Mouse (Mus musculus) limb, embryonic 12.5 days (tissue): ENCODE measurements around the gene Fbxl22. TPM values are rescaled to one million over a fixed set of nuclear protein-coding genes. Genes with fewer than 3 reads are reported as not detected.
A peak's percentile ranks its signal among the peaks of the same experiment; 100 is the strongest.

Experiments used
- ATAC-seq: fragments of 200-750 bp; cut with Nextera tagmentation; 2 replicates; pipeline ENCODE4 v1.8.0; 2017; ENCODE audit warnings: low read depth, moderate TSS enrichment; ENCODE audit not compliant: insufficient number of reproducible peaks, insufficient read depth, low FRiP score, low TSS enrichment
- H3K27ac ChIP-seq: fragments of 300-500 bp; sonication (generic); 2 replicates; pipeline ENCODE4 v1.5.1; 2016; ENCODE audit warnings: mild to moderate bottlenecking, moderate library complexity
- H3K27me3 ChIP-seq: fragments of 300-500 bp; sonication (generic); 2 replicates; pipeline ENCODE4 v1.6.1; 2016; ENCODE audit warnings: mild to moderate bottlenecking, moderate library complexity
- H3K36me3 ChIP-seq: fragments of 300-500 bp; sonication (generic); 2 replicates; pipeline ENCODE4 v1.6.1; 2016; ENCODE audit warnings: mild to moderate bottlenecking, moderate library complexity
- H3K4me1 ChIP-seq: fragments of 300-500 bp; sonication (generic); replicated peaks from 2 replicates; pipeline ENCODE4 v1.6.1; 2016
- H3K4me2 ChIP-seq: fragments of 300-500 bp; sonication (generic); 2 replicates; pipeline ENCODE4 v1.6.1; 2016; ENCODE audit warnings: mild to moderate bottlenecking, moderate library complexity
- H3K4me3 ChIP-seq: fragments of 300-500 bp; sonication (generic); replicated peaks from 2 replicates; pipeline ENCODE4 v1.5.1; 2016; ENCODE audit warnings: mild to moderate bottlenecking
- H3K9ac ChIP-seq: fragments of 300-500 bp; sonication (generic); replicated peaks from 2 replicates; pipeline ENCODE4 v1.6.1; 2016; ENCODE audit warnings: mild to moderate bottlenecking, moderate library complexity
- H3K9me3 ChIP-seq: fragments of 300-500 bp; sonication (generic); 2 replicates; pipeline ENCODE4 v1.6.1; 2016; ENCODE audit warnings: mild to moderate bottlenecking, moderate library complexity
- WGBS: fragments of 180-500 bp; shearing (Covaris S2); methylation state at CpG from one replicate; pipeline ENCODE4 v1.1.7; 2016; 5-methylcytosine and 5-hydroxymethylcytosine counted together
- polyA plus RNA-seq: library from polyadenylated mRNA; unstranded; fragments of >200 nt; fragmentation: Nextera tagmentation; extraction: Ambion mirVana; gene quantifications from 2 replicates; pipeline ENCODE4 v1.2.1, GENCODE M21; 2016

The Fbxl22 gene
- polyA plus RNA-seq = 3.3 and 3.4 TPM in 2 replicates

GRCm38 (mm10) chr9:66514256-66514770 lies at the start of gene Fbxl22:
Gene Fbxl22 (minus strand): TSS chr9:66514593.
- peaks cover 58% of the 10 kb centered on the region for H3K36me3 ChIP-seq
- 74% methylated on average over 17 of the region's 17 CpGs for WGBS
- H3K4me2 ChIP-seq = no peak within 1 kb of the TSS
- H3K9me3 ChIP-seq = no peaks in the 10 kb centered on the region
- H3K27ac ChIP-seq = peak within 1 kb of the TSS; percentile 97
- H3K4me1 ChIP-seq = peaks cover 31% of the 10 kb centered on the region
- no peak for ATAC-seq
- no peak within 1 kb of the TSS for H3K4me3 ChIP-seq
- no peaks in the 10 kb centered on the region for H3K27me3 ChIP-seq
- no peak within 1 kb of the TSS for H3K9ac ChIP-seq

GRCm38 (mm10) chr9:66562215-66562614 lies 47.8 kb upstream of the Fbxl22 start:
- 80% methylated on average over 1 of the region's 1 CpGs for WGBS
- H3K9ac ChIP-seq = no peak overlapping the region
- 0 out of 2 replicates have a peak, but pooled peaks cover 2% of the 10 kb centered on the region for H3K4me1 ChIP-seq
- no peaks in the 10 kb centered on the region for H3K9me3 ChIP-seq
- no peaks in the 10 kb centered on the region; the same call in 1 of the 2 replicates for H3K36me3 ChIP-seq
- no peaks in the 10 kb centered on the region for H3K27me3 ChIP-seq
- no peak for ATAC-seq
- no peak overlapping the region for H3K27ac ChIP-seq
- no peak overlapping the region for H3K4me3 ChIP-seq
- no peak overlapping the region for H3K4me2 ChIP-seq

GRCm38 (mm10) chr9:66561496-66561895 lies 47.1 kb upstream of the Fbxl22 start:
- Histone ChIP-seq H3K9ac (no peak overlapping the region), H3K4me3 (no peak overlapping the region), H3K27me3 (no peaks in the 10 kb centered on the region), H3K4me2 (no peak overlapping the region), H3K4me1 (0 out of 2 replicates have a peak, but pooled peaks cover 2% of the 10 kb centered on the region), H3K36me3 (no peaks in the 10 kb centered on the region; the same call in 1 of the 2 replicates), H3K27ac (no peak overlapping the region), H3K9me3 (no peaks in the 10 kb centered on the region)
- 82% methylated on average over 2 of the region's 2 CpGs for WGBS
- ATAC-seq = no peak

- no peak overlapping the region for H3K9ac ChIP-seq
- no peak for ATAC-seq
- no peaks in the 10 kb centered on the region for H3K27me3 ChIP-seq
- 76% methylated on average over 1 of the region's 1 CpGs for WGBS
- peaks cover 2% of the 10 kb centered on the region; the same call in 1 of the 2 replicates for H3K36me3 ChIP-seq
- no peaks in the 10 kb centered on the region for H3K9me3 ChIP-seq
- H3K4me3 ChIP-seq = no peak overlapping the region
- H3K4me1 ChIP-seq = 0 out of 2 replicates have a peak, but pooled peaks cover 2% of the 10 kb centered on the region
- H3K27ac ChIP-seq = no peak overlapping the region
- H3K4me2 ChIP-seq = no peak overlapping the region
Measured at GRCm38 (mm10) chr9:66560728-66561127, 46.3 kb upstream of the Fbxl22 start.

GRCm38 (mm10) chr9:66560295-66560694 lies 45.9 kb upstream of the Fbxl22 start:
- no peak overlapping the region for H3K27ac ChIP-seq
- WGBS = 50% methylated on average over 2 of the region's 2 CpGs
- H3K36me3 ChIP-seq = peaks cover 6% of the 10 kb centered on the region; the same call in 1 of the 2 replicates
- no peaks in the 10 kb centered on the region for H3K27me3 ChIP-seq
- no peak overlapping the region for H3K4me2 ChIP-seq
- H3K9me3 ChIP-seq = no peaks in the 10 kb centered on the region
- H3K4me1 ChIP-seq = 0 out of 2 replicates have a peak, but pooled peaks cover 2% of the 10 kb centered on the region
- H3K9ac ChIP-seq = no peak overlapping the region
- H3K4me3 ChIP-seq = no peak overlapping the region
- ATAC-seq = no peak

GRCm38 (mm10) chr9:66558971-66559370 lies 44.6 kb upstream of the Fbxl22 start:
- WGBS = 94% methylated on average over 4 of the region's 4 CpGs
- no peak overlapping the region for H3K4me3 ChIP-seq
- H3K9ac ChIP-seq = no peak overlapping the region
- peaks cover 16% of the 10 kb centered on the region for H3K36me3 ChIP-seq
- no peak overlapping the region for H3K27ac ChIP-seq
- ATAC-seq = no peak
- no peaks in the 10 kb centered on the region for H3K27me3 ChIP-seq
- no peak overlapping the region for H3K4me2 ChIP-seq
- H3K4me1 ChIP-seq = 0 out of 2 replicates have a peak, but pooled peaks cover 2% of the 10 kb centered on the region
- H3K9me3 ChIP-seq = no peaks in the 10 kb centered on the region

- Histone ChIP-seq H3K4me2 (no peak overlapping the region), H3K4me3 (no peak overlapping the region), H3K36me3 (peaks cover 87% of the 10 kb centered on the region), H3K9ac (no peak overlapping the region), H3K4me1 (no peaks in the 10 kb centered on the region), H3K27ac (no peak overlapping the region), H3K27me3 (no peaks in the 10 kb centered on the region), H3K9me3 (no peaks in the 10 kb centered on the region)
- ATAC-seq = no peak
- WGBS = 89% methylated on average over 4 of the region's 4 CpGs
Measured at GRCm38 (mm10) chr9:66542785-66543184, 28.4 kb upstream of the Fbxl22 start.

- WGBS = 91% methylated on average over 3 of the region's 3 CpGs
- H3K4me1 ChIP-seq = no peaks in the 10 kb centered on the region
Measured at GRCm38 (mm10) chr9:66521595-66521994, 7.2 kb upstream of the Fbxl22 start.

GRCm38 (mm10) chr9:66520299-66520698 lies 5.9 kb upstream of the Fbxl22 start:
- WGBS = 94% methylated on average over 4 of the region's 4 CpGs
- H3K4me2 ChIP-seq = no peak overlapping the region
- H3K4me1 ChIP-seq = no peaks in the 10 kb centered on the region
- no peak overlapping the region for H3K27ac ChIP-seq
- no peaks in the 10 kb centered on the region for H3K27me3 ChIP-seq
- peaks cover 95% of the 10 kb centered on the region for H3K36me3 ChIP-seq
- no peaks in the 10 kb centered on the region for H3K9me3 ChIP-seq
- no peak overlapping the region for H3K4me3 ChIP-seq
- no peak overlapping the region for H3K9ac ChIP-seq
- ATAC-seq = no peak

More at GRCm38 (mm10) chr9:66521595-66521994, 7.2 kb upstream of the Fbxl22 start:
- no peak for ATAC-seq
- H3K36me3 ChIP-seq = peaks cover 97% of the 10 kb centered on the region
- no peak overlapping the region for H3K4me2 ChIP-seq
- no peak overlapping the region for H3K9ac ChIP-seq
- H3K9me3 ChIP-seq = no peaks in the 10 kb centered on the region
- no peak overlapping the region for H3K4me3 ChIP-seq
- no peak overlapping the region for H3K27ac ChIP-seq
- no peaks in the 10 kb centered on the region for H3K27me3 ChIP-seq

GRCm38 (mm10) chr9:66518901-66519300 lies 4.5 kb upstream of the Fbxl22 start:
- peaks cover 4% of the 10 kb centered on the region; the same call in 1 of the 2 replicates for H3K4me1 ChIP-seq
- H3K9me3 ChIP-seq = no peaks in the 10 kb centered on the region
- no peak overlapping the region for H3K9ac ChIP-seq
- no peak overlapping the region for H3K4me2 ChIP-seq
- no peak overlapping the region for H3K4me3 ChIP-seq
- H3K27ac ChIP-seq = no peak overlapping the region
- no peak for ATAC-seq
- no peaks in the 10 kb centered on the region for H3K27me3 ChIP-seq
- H3K36me3 ChIP-seq = peaks cover 97% of the 10 kb centered on the region
- whole genome bisulfite sequencing = 91% methylated on average over 5 of the region's 5 CpGs

- Histone ChIP-seq H3K4me1 (peaks cover 11% of the 10 kb centered on the region; the same call in 1 of the 2 replicates), H3K4me2 (no peak overlapping the region), H3K4me3 (no peak overlapping the region), H3K27ac (no peak overlapping the region), H3K27me3 (no peaks in the 10 kb centered on the region), H3K9me3 (no peaks in the 10 kb centered on the region), H3K36me3 (peaks cover 94% of the 10 kb centered on the region), H3K9ac (no peak overlapping the region)
- no peak for ATAC-seq
- WGBS = 92% methylated on average over 5 of the region's 5 CpGs
Measured at GRCm38 (mm10) chr9:66518251-66518650, 3.9 kb upstream of the Fbxl22 start.

GRCm38 (mm10) chr9:66517746-66518145 lies 3.4 kb upstream of the Fbxl22 start:
- Histone ChIP-seq H3K9ac (no peak overlapping the region), H3K4me2 (no peak overlapping the region), H3K27me3 (no peaks in the 10 kb centered on the region), H3K4me1 (peaks cover 16% of the 10 kb centered on the region; the same call in 1 of the 2 replicates), H3K27ac (no peak overlapping the region), H3K36me3 (peaks cover 89% of the 10 kb centered on the region), H3K4me3 (no peak overlapping the region), H3K9me3 (no peaks in the 10 kb centered on the region)
- WGBS = 93% methylated on average over 10 of the region's 10 CpGs
- ATAC-seq = no peak
